Mouse (Mus musculus) forelimb bud, embryonic 11.5 days (tissue): ENCODE measurements around the gene Lrrc40.
"Not testable (repeated sequence)": the region's sequence is repeated elsewhere in the genome, so short reads cannot be mapped to it uniquely, and the experiment has no call there.

Source experiments
- DNase-seq: peaks from one replicate; pipeline ENCODE4 v3.0.0-alpha.2; 2012; ENCODE audit warnings: low read depth, low spot score

Lrrc40 gene

GRCm38 (mm10) chr3:158077828-158078227 is 41.4 kb downstream of the Lrrc40 start:
- no peak for DNase-seq

- no peak for DNase-seq
These were observed 55.1 kb downstream of the Lrrc40 start for GRCm38 (mm10) chr3:158091601-158092000.

- DNase-seq = no peak
These were observed 57.5 kb downstream of the Lrrc40 start for GRCm38 (mm10) chr3:158093919-158094318.

GRCm38 (mm10) chr3:158102043-158102442 is 65.6 kb downstream of the Lrrc40 start:
- DNase-seq = not testable (repeated sequence)

- DNase-seq = not testable (repeated sequence)
These were observed 66.1 kb downstream of the Lrrc40 start for GRCm38 (mm10) chr3:158102530-158102929.

- no peak for DNase-seq
These were observed 67.0 kb downstream of the Lrrc40 start for GRCm38 (mm10) chr3:158103467-158103866.

- no peak for DNase-seq
These were observed 68.8 kb downstream of the Lrrc40 start for GRCm38 (mm10) chr3:158105260-158105659.
